Mouse (Mus musculus) T-cell, adult 2 months (primary cell): ENCODE data around the gene Acot8.
A peak's percentile ranks its signal among the peaks of the same experiment; 100 is the strongest.

Experiments used
- DNase-seq: peaks from one replicate; pipeline ENCODE4 v3.0.0; 2022; ENCODE audit warnings: low spot score

The Acot8 gene

DNA sequence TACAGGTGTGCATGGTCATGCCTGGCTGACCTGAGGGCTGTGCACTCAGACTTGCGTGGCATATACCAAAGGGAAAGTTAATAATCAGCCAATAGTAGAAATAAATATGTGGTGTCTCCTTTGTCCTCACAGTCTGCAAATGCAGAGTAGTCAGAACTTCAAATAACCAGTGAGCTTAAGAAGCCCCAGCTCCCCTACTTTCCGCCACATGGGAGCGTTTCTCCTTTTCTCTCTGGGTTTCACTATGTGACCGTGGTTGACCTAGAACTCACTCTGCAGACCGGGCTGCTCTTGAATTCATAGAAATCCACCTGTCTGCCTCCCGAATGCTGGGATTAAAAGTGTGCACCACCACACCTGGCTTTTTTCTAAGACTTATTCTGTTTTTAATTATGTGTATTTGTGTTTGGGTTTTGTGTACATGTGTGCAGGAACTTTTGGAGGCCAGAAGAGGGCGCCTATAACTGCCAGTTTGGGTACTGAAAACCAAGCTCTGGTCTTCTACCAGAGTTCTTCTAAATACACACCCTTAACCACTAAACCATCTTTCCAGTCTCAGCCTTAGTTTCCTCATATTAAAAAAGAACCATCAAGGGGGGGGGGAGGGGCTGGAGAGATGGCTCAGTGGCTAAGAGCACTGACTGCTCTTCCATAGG is 20.6 kb downstream of the Acot8 start:
- no peak for DNase-seq

- DNase-seq = no peak
These were observed 22.8 kb downstream of the Acot8 start for GRCm38 (mm10) chr2:164781876-164782275.

DNA sequence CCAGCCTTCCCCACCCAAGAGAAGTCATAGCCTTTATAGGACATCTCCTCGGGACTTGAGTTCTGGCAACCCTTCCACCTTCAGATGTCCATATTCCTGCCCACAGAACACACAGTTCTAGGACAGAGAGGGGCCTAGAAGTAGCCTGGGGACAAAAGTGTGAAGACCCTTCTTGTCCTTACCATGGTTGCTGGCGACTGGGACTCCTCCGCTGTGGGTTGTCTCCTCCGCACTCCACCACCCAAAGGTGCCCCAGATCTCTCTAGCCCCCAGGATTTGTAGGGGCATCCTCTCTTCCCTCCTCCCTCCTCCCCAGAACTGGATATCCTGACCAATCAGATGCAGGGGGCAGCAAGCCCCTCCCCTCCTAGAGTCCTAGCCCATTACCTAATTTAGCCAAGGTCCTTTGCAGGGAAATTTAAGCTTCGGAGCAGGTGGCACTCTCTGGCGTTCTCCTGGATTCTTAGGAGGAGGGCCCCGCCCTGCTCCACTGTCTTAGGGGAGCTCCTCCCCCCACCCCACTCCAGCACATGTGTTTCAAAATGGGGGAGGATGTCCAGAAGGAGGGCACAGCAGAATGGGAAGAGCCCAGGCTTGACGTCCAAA is 25.1 kb downstream of the Acot8 start, which contains the start of gene Tnnc2:
Gene Tnnc2, minus strand, starts transcription at position 487 of the 606 bp plus-strand sequence.
- DNase-seq = no peak

- no peak for DNase-seq
These were observed 25.9 kb downstream of the Acot8 start for GRCm38 (mm10) chr2:164778809-164779208.

GRCm38 (mm10) chr2:164778015-164778287 is 26.7 kb downstream of the Acot8 start:
- DNase-seq = no peak

GRCm38 (mm10) chr2:164777246-164778014 is 27.3 kb downstream of the Acot8 start:
- DNase-seq = no peak

DNA sequence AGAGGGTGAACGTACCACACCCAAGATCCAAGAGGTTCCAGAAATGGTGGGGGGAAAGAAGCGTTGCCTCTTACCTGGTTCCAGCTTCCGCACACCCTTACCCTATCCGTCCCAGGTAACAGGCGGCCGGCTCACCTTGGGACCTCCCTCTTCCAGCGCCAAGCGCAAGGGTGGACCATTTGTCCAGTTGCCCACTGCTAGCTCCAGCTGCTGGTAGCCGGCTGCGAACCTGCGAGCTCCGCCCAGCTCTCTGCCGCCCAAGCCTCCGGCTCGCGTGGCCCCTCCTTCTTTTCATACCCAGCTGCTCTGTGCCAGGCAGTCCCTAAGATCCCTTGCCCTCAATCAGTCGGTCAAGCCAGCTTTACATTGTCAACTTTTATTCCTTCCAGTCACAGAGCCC is 27.9 kb downstream of the Acot8 start:
- DNase-seq = no peak

DNA sequence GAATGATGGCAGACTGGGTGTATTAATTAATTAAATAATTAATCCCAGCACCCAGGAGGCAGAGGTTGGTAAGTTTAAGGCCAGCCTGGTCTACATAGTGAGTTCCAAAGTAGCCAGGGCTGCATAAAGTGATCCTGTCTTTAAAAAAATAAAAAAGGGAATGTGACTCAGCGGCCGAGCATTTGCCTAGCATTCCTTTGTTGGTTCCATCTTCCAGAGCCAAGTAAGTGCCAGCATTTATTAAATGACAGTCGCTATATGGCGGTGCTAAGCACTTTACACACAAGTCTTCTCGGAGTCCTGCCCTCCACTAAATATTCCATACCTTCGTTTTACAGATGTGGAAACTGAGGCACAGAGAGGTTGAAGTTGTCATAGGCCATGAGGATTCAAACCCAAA is 28.6 kb downstream of the Acot8 start:
- no peak for DNase-seq

DNA sequence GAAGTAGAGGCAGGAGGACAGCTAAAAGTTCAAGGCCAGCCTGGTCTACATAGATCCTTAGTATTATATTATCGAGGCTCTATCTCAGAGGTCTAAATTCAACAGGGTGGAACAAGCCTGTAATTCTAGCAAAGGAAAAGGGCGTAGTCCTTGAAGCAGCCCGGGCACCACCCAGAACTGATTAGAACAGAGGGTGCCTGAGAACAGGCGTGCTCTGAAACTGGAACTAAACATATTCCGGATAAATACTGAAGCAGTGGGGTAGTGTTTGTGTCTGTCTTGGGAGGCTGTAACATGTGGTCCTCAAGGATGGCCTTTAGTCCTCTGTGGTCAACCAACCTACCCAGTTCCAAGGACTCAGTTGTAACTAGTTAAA is 30.7 kb downstream of the Acot8 start:
- DNase-seq = no peak

GRCm38 (mm10) chr2:164773229-164773988 is 31.3 kb downstream of the Acot8 start:
- DNase-seq = no peak

- DNase-seq = no peak
These were observed 33.6 kb downstream of the Acot8 start for GRCm38 (mm10) chr2:164771123-164771522.

DNA sequence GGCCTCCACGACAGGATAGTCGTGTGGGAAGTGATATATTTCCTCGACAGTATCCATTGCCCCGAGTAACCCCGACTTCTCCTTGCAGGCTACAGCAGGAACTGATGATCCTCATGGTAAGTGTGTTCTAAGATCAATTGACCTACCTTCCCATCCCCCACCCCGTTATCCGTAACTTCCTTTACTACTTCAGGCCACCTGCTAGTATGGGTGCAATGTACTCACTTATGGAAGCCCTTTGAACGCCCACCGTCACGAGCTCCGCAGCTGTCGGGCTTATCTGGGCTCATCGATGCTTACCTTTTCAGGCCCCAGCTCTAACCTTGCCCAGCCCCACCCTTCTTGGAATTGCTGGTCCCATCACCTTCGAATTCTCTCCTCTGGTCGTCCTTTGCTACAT is 34.4 kb downstream of the Acot8 start:
- no peak for DNase-seq

GRCm38 (mm10) chr2:164769258-164770037 is 35.2 kb downstream of the Acot8 start, which contains the start of gene Ube2c:
Gene Ube2c (plus strand): TSS chr2:164769898.
- DNase-seq = peak; percentile 95

DNA sequence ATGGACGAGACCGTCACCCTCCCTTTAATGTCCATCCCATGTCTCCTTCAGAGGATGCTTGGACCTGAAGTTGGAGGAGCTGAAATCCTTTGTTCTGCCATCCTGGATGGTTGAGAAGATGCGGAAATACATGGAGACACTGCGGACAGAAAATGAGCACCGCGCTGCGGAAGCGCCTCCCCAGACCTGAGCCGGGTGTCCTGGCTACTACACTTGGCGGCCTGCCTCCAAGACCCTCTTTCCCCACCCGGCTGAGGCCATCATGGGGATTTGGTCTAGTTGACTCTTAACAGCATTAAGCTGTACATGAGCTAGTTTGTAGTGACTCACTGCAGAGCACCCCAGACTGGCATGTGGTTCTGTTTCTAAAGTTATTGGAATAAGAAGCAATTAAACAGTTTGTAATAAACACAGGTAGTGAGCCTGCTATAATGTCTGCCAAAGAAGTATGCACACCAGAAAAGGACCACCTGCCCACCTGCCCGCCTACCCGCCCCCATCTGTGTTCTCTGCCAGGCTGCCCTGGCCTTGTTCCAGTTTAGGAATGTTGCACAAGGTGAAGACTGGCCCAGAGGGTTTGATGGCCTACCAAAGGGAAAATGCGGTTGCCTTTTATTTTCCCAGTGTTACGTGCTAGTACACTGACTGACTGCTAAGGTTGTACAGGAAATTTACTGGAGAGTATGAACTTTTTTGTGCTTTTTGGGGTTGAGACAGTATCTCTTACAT is 36.7 kb downstream of the Acot8 start:
- DNase-seq = no peak

DNA sequence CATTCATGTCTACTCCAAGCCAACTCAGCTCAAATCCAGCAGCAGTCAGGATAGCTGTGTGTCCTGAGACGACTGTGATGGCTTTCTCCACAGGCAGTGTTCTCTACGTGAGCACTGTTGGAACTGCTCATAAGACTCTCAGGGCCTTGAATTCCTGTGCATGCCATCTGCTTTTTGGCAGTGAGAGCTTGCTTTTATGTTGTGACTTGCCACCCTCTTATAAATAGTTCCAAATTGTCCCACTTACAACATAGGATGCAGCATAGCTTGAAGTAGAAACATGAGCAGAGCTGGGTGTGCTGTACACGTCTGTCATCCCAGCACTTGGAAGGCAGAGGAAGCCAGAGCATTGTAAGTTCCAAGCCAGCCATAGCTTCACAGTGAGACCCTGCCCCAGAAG is 38.8 kb downstream of the Acot8 start:
- no peak for DNase-seq

GRCm38 (mm10) chr2:164762593-164762992 is 42.1 kb downstream of the Acot8 start:
- DNase-seq = no peak

GRCm38 (mm10) chr2:164761971-164762370 is 42.7 kb downstream of the Acot8 start:
- no peak for DNase-seq

- DNase-seq = no peak
These were observed 43.2 kb downstream of the Acot8 start for GRCm38 (mm10) chr2:164761502-164761901.

DNA sequence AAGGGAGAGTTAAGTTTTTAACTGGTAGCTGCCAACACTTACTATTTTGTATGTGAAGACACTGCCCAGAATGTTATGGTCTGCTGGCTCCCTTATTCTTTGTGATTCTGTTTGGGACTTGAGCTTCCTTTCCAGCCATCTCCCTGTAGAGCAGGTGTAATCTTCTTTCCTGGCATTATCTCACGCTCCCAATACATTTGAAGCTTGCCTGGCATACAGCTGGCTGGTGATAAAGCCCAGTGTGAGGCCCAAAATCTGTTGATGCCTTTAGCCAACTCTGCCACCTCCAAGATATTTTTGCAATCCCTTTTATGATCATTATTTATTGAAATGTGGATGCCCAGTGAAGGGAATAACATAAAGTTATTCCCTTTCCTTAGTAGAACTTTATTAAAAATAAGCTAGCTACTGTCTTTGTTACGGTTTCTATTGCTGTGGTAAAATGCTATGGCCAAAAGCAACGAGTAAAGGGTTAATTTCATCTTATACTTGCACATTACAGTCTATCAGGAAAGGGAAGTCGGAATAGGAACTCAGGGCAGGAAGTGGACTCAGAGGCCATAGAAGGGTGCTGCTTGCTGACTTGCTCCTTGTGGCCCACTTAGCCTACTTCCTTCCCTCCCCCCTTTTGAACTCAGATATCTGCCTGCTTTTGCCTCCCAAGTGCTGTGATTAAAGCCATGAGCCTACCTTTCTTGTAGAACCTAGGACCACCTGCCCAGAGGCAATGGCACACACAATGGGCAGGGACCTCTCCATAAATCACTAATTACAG is 44.4 kb downstream of the Acot8 start:
- DNase-seq = no peak

- no peak for DNase-seq
These were observed 46.0 kb downstream of the Acot8 start for GRCm38 (mm10) chr2:164758692-164759091.
